Mouse (Mus musculus): ENCODE data around the gene Batf2.
"Not testable (repeated sequence)": the region's sequence is repeated elsewhere in the genome, so short reads cannot be mapped to it uniquely, and the experiment has no call there.

Gene Batf2

GRCm38 (mm10) chr19:6140678-6141393, at the start of gene Batf2:
TSS of gene Batf2 (plus strand) at chr19:6140983.
- peak; percentile 94 to 96 for DNase-seq

GRCm38 (mm10) chr19:6094119-6094518, 46.7 kb upstream of the Batf2 start, which contains the start of gene AC131692.1:
TSS of gene AC131692.1 (plus strand) at chr19:6094419.
- no peak for DNase-seq

GRCm38 (mm10) chr19:6097847-6098246, 42.9 kb upstream of the Batf2 start:
- DNase-seq = no peak

- no peak for DNase-seq
Measured at GRCm38 (mm10) chr19:6101186-6101585, 39.6 kb upstream of the Batf2 start.

GRCm38 (mm10) chr19:6102169-6102853, 38.5 kb upstream of the Batf2 start:
- DNase-seq = no peak

GRCm38 (mm10) chr19:6104476-6104875, 36.3 kb upstream of the Batf2 start:
- no peak for DNase-seq

GRCm38 (mm10) chr19:6105586-6105985, 35.2 kb upstream of the Batf2 start, which contains the start of gene Naaladl1:
TSS of gene Naaladl1 (plus strand) at chr19:6105782.
- DNase-seq = no peak

GRCm38 (mm10) chr19:6113116-6113515, 27.7 kb upstream of the Batf2 start:
- no peak for DNase-seq

- DNase-seq = peak; percentile 32 to 56
Measured at GRCm38 (mm10) chr19:6116113-6116850, 24.5 kb upstream of the Batf2 start.

GRCm38 (mm10) chr19:6117346-6117985, 23.3 kb upstream of the Batf2 start:
- no peak for DNase-seq

- peak; percentile 91 for DNase-seq
Measured at GRCm38 (mm10) chr19:6117986-6118676, 22.7 kb upstream of the Batf2 start, which contains the start of gene Sac3d1. TSS of gene Sac3d1 (minus strand) at chr19:6118650.

- DNase-seq = peak in 1 of 2 experiments; percentile 52
Measured at GRCm38 (mm10) chr19:6118677-6119185, 22.1 kb upstream of the Batf2 start.

- no peak for DNase-seq
Measured at GRCm38 (mm10) chr19:6121761-6122160, 19.0 kb upstream of the Batf2 start.

GRCm38 (mm10) chr19:6123330-6123729, 17.5 kb upstream of the Batf2 start:
- DNase-seq = no peak

GRCm38 (mm10) chr19:6124898-6125297, 15.9 kb upstream of the Batf2 start:
- DNase-seq = no peak

- DNase-seq = peak in 1 of 2 experiments; percentile 72
Measured at GRCm38 (mm10) chr19:6126289-6126688, 14.5 kb upstream of the Batf2 start.

GRCm38 (mm10) chr19:6126789-6127580, 13.8 kb upstream of the Batf2 start:
- DNase-seq = no peak

- DNase-seq = peak; percentile 98
Measured at GRCm38 (mm10) chr19:6127760-6128341, 12.9 kb upstream of the Batf2 start, which contains the start of gene Snx15. TSS of gene Snx15 (minus strand) at chr19:6128304.

GRCm38 (mm10) chr19:6130414-6131128, 10.2 kb upstream of the Batf2 start:
- DNase-seq = not testable (repeated sequence)
